Mouse (Mus musculus): ENCODE measurements around the gene Pak1. TPM values are rescaled to one million over a fixed set of nuclear protein-coding genes. Genes with fewer than 3 reads are reported as not detected.

Gene Pak1
- polyA plus RNA-seq, 1 experiment = 56.4 TPM

GRCm38 (mm10) chr7:97873317-97873716, 85.0 kb downstream of the Pak1 start:
- Histone ChIP-seq H3K27me3 (ENCODE audit: control insufficient read depth, insufficient read depth, low read length) (no peaks in the 10 kb centered on the region), H3K27ac (ENCODE audit: insufficient read depth, low read depth, low read length) (no peak overlapping the region)
- TF ChIP-seq POLR2A (IDR thresholded peaks at IDR 0.05; ENCODE audit: low read depth, low read length) (no peak), CTCF (IDR thresholded peaks at IDR 0.05; ENCODE audit: extremely low read depth, insufficient read length, insufficient replicate concordance, low read depth, low read length) (no peak)

GRCm38 (mm10) chr7:97877846-97878538, 89.7 kb downstream of the Pak1 start:
- Histone ChIP-seq H3K4me1 (ENCODE audit: control insufficient read depth, insufficient read depth, insufficient read length, low read length) (no peaks in the 10 kb centered on the region), H3K36me3 (ENCODE audit: control insufficient read depth, insufficient read depth, low read length) (0 out of 2 replicates have a peak, but pooled peaks cover 3% of the 10 kb centered on the region), H3K4me3 (ENCODE audit: low read depth, low read length) (no peak overlapping the region), H3K27ac (ENCODE audit: insufficient read depth, low read depth, low read length) (no peak overlapping the region), H3K27me3 (ENCODE audit: control insufficient read depth, insufficient read depth, low read length) (no peaks in the 10 kb centered on the region)
- WGBS = 89% methylated on average over 7 of the region's 7 CpGs
- TF ChIP-seq CTCF (IDR thresholded peaks at IDR 0.05; ENCODE audit: extremely low read depth, insufficient read length, insufficient replicate concordance, low read depth, low read length) = no peak
- TF ChIP-seq POLR2A (IDR thresholded peaks at IDR 0.05; ENCODE audit: low read depth, low read length) = no peak

More at GRCm38 (mm10) chr7:97873317-97873716, 85.0 kb downstream of the Pak1 start:
- no peaks in the 10 kb centered on the region for H3K4me1 ChIP-seq (ENCODE audit: control insufficient read depth, insufficient read depth, insufficient read length, low read length)
- H3K36me3 ChIP-seq (ENCODE audit: control insufficient read depth, insufficient read depth, low read length) = 0 out of 2 replicates have a peak, but pooled peaks cover 3% of the 10 kb centered on the region
- no peak overlapping the region for H3K4me3 ChIP-seq (ENCODE audit: low read depth, low read length)

GRCm38 (mm10) chr7:97911646-97912045, 123.3 kb downstream of the Pak1 start:
- H3K36me3 ChIP-seq (ENCODE audit: control insufficient read depth, insufficient read depth, low read length) = peaks cover 33% of the 10 kb centered on the region
- H3K4me3 ChIP-seq (ENCODE audit: low read depth, low read length) = no peak overlapping the region
- no peaks in the 10 kb centered on the region for H3K27me3 ChIP-seq (ENCODE audit: control insufficient read depth, insufficient read depth, low read length)
- TF ChIP-seq POLR2A (IDR thresholded peaks at IDR 0.05; ENCODE audit: low read depth, low read length) (no peak), CTCF (IDR thresholded peaks at IDR 0.05; ENCODE audit: extremely low read depth, insufficient read length, insufficient replicate concordance, low read depth, low read length) (no peak)
- WGBS = 83% methylated on average over 3 of the region's 3 CpGs
- no peak overlapping the region for H3K27ac ChIP-seq (ENCODE audit: insufficient read depth, low read depth, low read length)
- peaks cover 2% of the 10 kb centered on the region; the same call in 1 of the 2 replicates for H3K4me1 ChIP-seq (ENCODE audit: control insufficient read depth, insufficient read depth, insufficient read length, low read length)

- Histone ChIP-seq H3K4me3 (ENCODE audit: low read depth, low read length) (no peak overlapping the region), H3K36me3 (ENCODE audit: control insufficient read depth, insufficient read depth, low read length) (peaks cover 10% of the 10 kb centered on the region), H3K4me1 (ENCODE audit: control insufficient read depth, insufficient read depth, insufficient read length, low read length) (peaks cover 2% of the 10 kb centered on the region; the same call in 1 of the 2 replicates), H3K27me3 (ENCODE audit: control insufficient read depth, insufficient read depth, low read length) (no peaks in the 10 kb centered on the region), H3K27ac (ENCODE audit: insufficient read depth, low read depth, low read length) (no peak overlapping the region)
- 48% methylated on average over 2 of the region's 2 CpGs for WGBS
- TF ChIP-seq POLR2A (IDR thresholded peaks at IDR 0.05; ENCODE audit: low read depth, low read length) (no peak), CTCF (IDR thresholded peaks at IDR 0.05; ENCODE audit: extremely low read depth, insufficient read length, insufficient replicate concordance, low read depth, low read length) (no peak)
These were observed 126.6 kb downstream of the Pak1 start for GRCm38 (mm10) chr7:97914833-97915516.

GRCm38 (mm10) chr7:97919742-97920141, 131.4 kb downstream of the Pak1 start, which contains the start of gene Gdpd4:
TSS of gene Gdpd4 (plus strand) at chr7:97919955.
- H3K36me3 ChIP-seq (ENCODE audit: control insufficient read depth, insufficient read depth, low read length) = no peaks in the 10 kb centered on the region
- TF ChIP-seq POLR2A (IDR thresholded peaks at IDR 0.05; ENCODE audit: low read depth, low read length) = no peak
- TF ChIP-seq CTCF (IDR thresholded peaks at IDR 0.05; ENCODE audit: extremely low read depth, insufficient read length, insufficient replicate concordance, low read depth, low read length) = no peak
- peaks cover 2% of the 10 kb centered on the region; the same call in 1 of the 2 replicates for H3K4me1 ChIP-seq (ENCODE audit: control insufficient read depth, insufficient read depth, insufficient read length, low read length)
- 72% methylated on average over 12 of the region's 12 CpGs for WGBS
- no peaks in the 10 kb centered on the region for H3K27me3 ChIP-seq (ENCODE audit: control insufficient read depth, insufficient read depth, low read length)
- no peak within 1 kb of the TSS for H3K4me3 ChIP-seq (ENCODE audit: low read depth, low read length)
- no peak within 1 kb of the TSS for H3K27ac ChIP-seq (ENCODE audit: insufficient read depth, low read depth, low read length)

GRCm38 (mm10) chr7:97925819-97926218, 137.5 kb downstream of the Pak1 start:
- Histone ChIP-seq H3K27me3 (ENCODE audit: control insufficient read depth, insufficient read depth, low read length) (no peaks in the 10 kb centered on the region), H3K36me3 (ENCODE audit: control insufficient read depth, insufficient read depth, low read length) (no peaks in the 10 kb centered on the region), H3K4me1 (ENCODE audit: control insufficient read depth, insufficient read depth, insufficient read length, low read length) (no peaks in the 10 kb centered on the region), H3K4me3 (ENCODE audit: low read depth, low read length) (no peak overlapping the region), H3K27ac (ENCODE audit: insufficient read depth, low read depth, low read length) (no peak overlapping the region)
- WGBS = 16% methylated on average over 1 of the region's 1 CpGs
- TF ChIP-seq POLR2A (IDR thresholded peaks at IDR 0.05; ENCODE audit: low read depth, low read length) = no peak
- TF ChIP-seq CTCF (IDR thresholded peaks at IDR 0.05; ENCODE audit: extremely low read depth, insufficient read length, insufficient replicate concordance, low read depth, low read length) = no peak

- no peak for TF ChIP-seq POLR2A (IDR thresholded peaks at IDR 0.05; ENCODE audit: low read depth, low read length)
- TF ChIP-seq CTCF (IDR thresholded peaks at IDR 0.05; ENCODE audit: extremely low read depth, insufficient read length, insufficient replicate concordance, low read depth, low read length) = no peak
- no peaks in the 10 kb centered on the region for H3K36me3 ChIP-seq (ENCODE audit: control insufficient read depth, insufficient read depth, low read length)
- H3K4me3 ChIP-seq (ENCODE audit: low read depth, low read length) = no peak overlapping the region
- 94% methylated on average over 5 of the region's 5 CpGs for WGBS
- H3K4me1 ChIP-seq (ENCODE audit: control insufficient read depth, insufficient read depth, insufficient read length, low read length) = no peaks in the 10 kb centered on the region
- H3K27me3 ChIP-seq (ENCODE audit: control insufficient read depth, insufficient read depth, low read length) = no peaks in the 10 kb centered on the region
- H3K27ac ChIP-seq (ENCODE audit: insufficient read depth, low read depth, low read length) = no peak overlapping the region
These were observed 138.6 kb downstream of the Pak1 start for GRCm38 (mm10) chr7:97926978-97927377.
